Mouse (Mus musculus) monocyte, adult 5-6 weeks (primary cell): ENCODE data around the gene Sirpa. TPM values are rescaled to one million over a fixed set of nuclear protein-coding genes. Genes with fewer than 3 reads are reported as not detected.

Experiments used
- ATAC-seq: fragments of 153-309, 156-312 bp; replicated peaks from 2 replicates; pipeline ENCODE4 v1.8.0; 2017; ENCODE audit warnings: mild to moderate bottlenecking; ENCODE audit not compliant: low TSS enrichment, insufficient number of reproducible peaks, severe bottlenecking, poor library complexity, low FRiP score
- total RNA-seq: library from RNA; stranded (forward); fragments of 200-1000, 200-491, 200-594 nt; gene quantifications from 3 replicates; pipeline ENCODE4 v1.2.3, GENCODE M21; 2017

Sirpa gene
- total RNA-seq, 1 experiment from 2014 or later: 497 TPM

- ATAC-seq: no peak
These were observed 34.0 kb downstream of the Sirpa start for GRCm38 (mm10) chr2:129626621-129627061.

- ATAC-seq: no peak
These were observed 34.5 kb downstream of the Sirpa start for GRCm38 (mm10) chr2:129627133-129627532.

- ATAC-seq: no peak
These were observed 35.2 kb downstream of the Sirpa start for GRCm38 (mm10) chr2:129627811-129628210.

GRCm38 (mm10) chr2:129628456-129629185 lies 36.0 kb downstream of the Sirpa start:
- no peak for ATAC-seq

- ATAC-seq: no peak
These were observed 37.3 kb downstream of the Sirpa start for GRCm38 (mm10) chr2:129629786-129630531.

- no peak for ATAC-seq
These were observed 37.9 kb downstream of the Sirpa start for GRCm38 (mm10) chr2:129630532-129630886.

- ATAC-seq: no peak
These were observed 38.5 kb downstream of the Sirpa start for GRCm38 (mm10) chr2:129630978-129631660.

- ATAC-seq: no peak
These were observed 39.7 kb downstream of the Sirpa start for GRCm38 (mm10) chr2:129632324-129632723.

GRCm38 (mm10) chr2:129633077-129633732 lies 40.6 kb downstream of the Sirpa start:
- ATAC-seq: peak; percentile 92

- ATAC-seq: no peak
These were observed 41.3 kb downstream of the Sirpa start for GRCm38 (mm10) chr2:129633982-129634381.

- ATAC-seq: no peak
These were observed 60.0 kb downstream of the Sirpa start for GRCm38 (mm10) chr2:129652616-129653015.

- no peak for ATAC-seq
These were observed 61.0 kb downstream of the Sirpa start for GRCm38 (mm10) chr2:129653632-129654031.

- ATAC-seq: no peak
These were observed 61.8 kb downstream of the Sirpa start for GRCm38 (mm10) chr2:129654233-129654950.

- ATAC-seq: no peak
These were observed 62.4 kb downstream of the Sirpa start for GRCm38 (mm10) chr2:129655033-129655432.

GRCm38 (mm10) chr2:129658796-129659195 lies 66.2 kb downstream of the Sirpa start:
- ATAC-seq: no peak

GRCm38 (mm10) chr2:129660020-129660419 lies 67.4 kb downstream of the Sirpa start:
- ATAC-seq: no peak

GRCm38 (mm10) chr2:129662484-129662883 lies 69.8 kb downstream of the Sirpa start:
- ATAC-seq: no peak

GRCm38 (mm10) chr2:129671911-129672310 lies 79.3 kb downstream of the Sirpa start:
- ATAC-seq: no peak
